Mouse (Mus musculus): ENCODE data around the gene 9630041A04Rik. TPM values are rescaled to one million over a fixed set of nuclear protein-coding genes. Genes with fewer than 3 reads are reported as not detected.
A peak's percentile ranks its signal among the peaks of the same experiment; 100 is the strongest.

9630041A04Rik gene
- polyA plus RNA-seq, 1 experiment from 2014 or later: 0.31 TPM

DNA sequence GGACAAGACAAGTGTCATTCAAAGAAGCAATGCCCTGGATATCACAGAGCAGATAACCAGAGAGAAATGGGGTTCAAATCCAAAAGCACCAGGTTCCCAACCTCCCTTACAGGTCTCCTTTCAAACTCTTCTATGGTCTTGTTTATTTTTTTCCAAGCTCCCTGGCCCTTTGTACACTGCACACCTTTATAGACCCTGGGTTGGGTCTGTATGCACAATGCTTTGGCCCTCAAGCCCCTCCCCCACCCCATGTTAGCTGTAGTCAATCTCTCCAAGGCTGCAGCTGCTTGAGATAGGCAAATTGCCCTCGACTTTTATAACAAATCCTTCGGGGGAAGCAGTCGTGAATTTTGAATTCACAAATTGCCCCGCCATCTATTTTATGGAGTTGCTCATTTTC lies 63.2 kb downstream of the 9630041A04Rik start:
- no peaks in the 10 kb centered on the region for H3K9me3 ChIP-seq
- no peaks in the 10 kb centered on the region for H3K4me1 ChIP-seq
- no peak overlapping the region for H3K9ac ChIP-seq (replicated peaks)
- H3K4me2 ChIP-seq (replicated peaks): no peak overlapping the region
- H3K27me3 ChIP-seq: no peaks in the 10 kb centered on the region
- H3K4me3 ChIP-seq: no peak overlapping the region
- no peak overlapping the region for H3K27ac ChIP-seq (replicated peaks)
- no peak for ATAC-seq (ENCODE audit: low FRiP score, low read depth)
- WGBS: 65% methylated on average over 4 of the region's 4 CpGs
- 0 out of 2 replicates have a peak, but pooled peaks cover 11% of the 10 kb centered on the region for H3K36me3 ChIP-seq

DNA sequence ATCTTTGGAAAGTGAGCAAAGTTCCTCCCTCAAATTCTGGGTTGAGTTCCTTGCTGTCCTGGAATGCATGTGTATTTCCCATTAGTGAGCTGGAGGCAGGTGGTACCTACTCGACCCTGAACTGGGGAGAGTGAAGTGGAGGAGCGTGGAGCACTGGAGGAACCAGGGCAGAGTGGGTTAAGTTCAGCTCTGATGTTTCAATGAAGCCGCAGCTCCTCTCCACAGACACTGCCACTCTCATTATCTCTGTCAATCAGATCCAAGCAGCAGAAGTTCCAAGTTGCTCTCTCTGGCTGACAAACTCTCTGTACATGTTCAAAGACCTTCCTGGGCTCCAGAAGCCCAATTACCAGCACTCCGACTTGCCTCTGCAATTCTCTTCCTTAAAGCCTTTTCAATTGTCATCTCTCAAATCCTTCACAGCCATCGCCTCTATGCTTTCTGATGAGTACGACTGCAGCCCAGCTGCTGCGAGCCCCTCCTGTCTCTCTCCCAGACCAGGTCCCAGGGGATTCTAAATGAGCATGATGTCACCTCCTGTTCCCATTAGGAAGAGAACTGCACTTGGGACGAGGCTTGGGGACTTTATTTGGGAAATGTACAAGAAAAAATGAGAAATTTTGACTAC lies 72.4 kb downstream of the 9630041A04Rik start:
- Histone ChIP-seq H3K27ac (replicated peaks) (peak overlapping the region; percentile 54), H3K9me3 (no peaks in the 10 kb centered on the region), H3K27me3 (no peaks in the 10 kb centered on the region), H3K4me3 (no peak overlapping the region), H3K4me2 (replicated peaks) (no peak overlapping the region), H3K9ac (replicated peaks) (no peak overlapping the region), H3K4me1 (peaks cover 13% of the 10 kb centered on the region; the same call in 1 of the 2 replicates), H3K36me3 (peaks cover 10% of the 10 kb centered on the region; the same call in 1 of the 2 replicates)
- WGBS: 49% methylated on average over 8 of the region's 8 CpGs
- no peak for ATAC-seq (ENCODE audit: low FRiP score, low read depth)

DNA sequence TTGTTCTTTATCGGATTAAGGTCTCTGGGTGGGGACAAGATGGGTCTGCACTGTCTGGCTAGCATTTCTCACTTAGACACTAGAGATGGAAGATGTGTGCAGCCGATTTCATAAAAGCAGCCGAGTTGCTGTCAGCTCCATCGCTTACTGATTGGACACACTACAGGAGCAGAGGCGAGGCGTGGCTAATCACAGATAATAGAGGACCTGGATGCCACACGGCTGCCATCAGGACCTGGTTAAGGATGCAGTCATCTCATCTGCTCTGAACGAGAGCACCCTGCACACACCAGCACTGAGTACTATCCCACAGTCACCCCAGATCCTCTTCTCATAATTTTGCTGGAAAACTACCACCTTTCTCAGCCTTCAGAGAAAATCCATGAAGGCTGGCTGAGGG lies 73.2 kb downstream of the 9630041A04Rik start:
- no peaks in the 10 kb centered on the region for H3K27me3 ChIP-seq

DNA sequence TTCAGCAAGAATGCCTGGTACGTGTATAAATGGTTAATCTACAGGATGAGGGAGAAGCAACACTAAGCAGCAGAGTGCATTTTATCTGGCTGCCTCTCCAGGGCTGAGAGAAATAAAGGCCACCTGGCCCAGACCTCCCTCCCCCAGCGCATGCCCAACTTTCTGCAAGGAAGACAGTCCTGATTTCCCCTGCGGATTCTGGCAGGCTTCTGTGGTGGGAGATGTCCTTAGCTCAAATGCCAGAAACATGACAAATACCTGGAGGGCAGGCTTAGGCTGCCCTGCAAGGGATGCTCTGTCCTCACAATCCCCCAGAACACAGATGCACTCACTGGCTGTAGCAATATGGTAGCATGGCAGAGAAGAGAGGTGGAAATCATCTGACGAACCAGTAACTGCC lies 76.4 kb downstream of the 9630041A04Rik start:
- WGBS: 86% methylated on average over 4 of the region's 4 CpGs
- H3K9me3 ChIP-seq: no peaks in the 10 kb centered on the region
- ATAC-seq (ENCODE audit: low FRiP score, low read depth): no peak
- H3K27me3 ChIP-seq: no peaks in the 10 kb centered on the region
- H3K27ac ChIP-seq (replicated peaks): no peak overlapping the region
- H3K4me3 ChIP-seq: no peak overlapping the region
- H3K4me1 ChIP-seq: peaks cover 13% of the 10 kb centered on the region; the same call in 1 of the 2 replicates
- H3K4me2 ChIP-seq (replicated peaks): no peak overlapping the region
- no peak overlapping the region for H3K9ac ChIP-seq (replicated peaks)
- H3K36me3 ChIP-seq: peaks cover 5% of the 10 kb centered on the region; the same call in 1 of the 2 replicates

More for the DNA sequence above, 73.2 kb downstream of the 9630041A04Rik start:
- 48% methylated on average over 8 of the region's 8 CpGs for WGBS
- H3K9ac ChIP-seq (replicated peaks): no peak overlapping the region
- peak; percentile 73; the same call in 1 of the 2 replicates for ATAC-seq (ENCODE audit: low FRiP score, low read depth)
- H3K9me3 ChIP-seq: no peaks in the 10 kb centered on the region
- no peak overlapping the region for H3K4me2 ChIP-seq (replicated peaks)
- H3K4me1 ChIP-seq: peaks cover 13% of the 10 kb centered on the region; the same call in 1 of the 2 replicates
- no peak overlapping the region for H3K4me3 ChIP-seq
- peaks cover 10% of the 10 kb centered on the region; the same call in 1 of the 2 replicates for H3K36me3 ChIP-seq
- H3K27ac ChIP-seq (replicated peaks): peak overlapping the region; percentile 54; the same call in 1 of the 2 replicates

DNA sequence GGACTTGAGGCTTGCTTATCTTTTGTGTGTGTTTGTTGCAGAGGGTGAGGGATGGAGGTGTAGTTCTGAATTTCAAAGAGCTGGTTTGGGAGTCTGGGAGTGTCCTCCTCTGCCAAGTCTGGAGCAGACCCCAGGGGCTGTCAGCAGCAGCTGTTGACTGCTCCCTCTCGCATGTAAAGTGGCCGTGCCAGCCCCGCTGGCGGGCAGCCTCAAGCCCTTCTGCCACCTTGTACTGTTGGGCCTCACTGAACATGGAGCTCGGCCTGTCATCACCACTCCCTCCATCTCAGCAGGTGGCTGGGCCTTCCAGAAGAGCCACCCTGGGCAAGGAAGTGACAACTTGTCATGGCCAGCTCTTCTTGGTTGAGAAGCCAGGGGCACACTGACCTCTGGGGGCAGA lies 77.4 kb downstream of the 9630041A04Rik start:
- H3K27me3 ChIP-seq: no peaks in the 10 kb centered on the region
- 85% methylated on average over 5 of the region's 5 CpGs for WGBS
- peaks cover 12% of the 10 kb centered on the region; the same call in 1 of the 2 replicates for H3K4me1 ChIP-seq
- H3K4me2 ChIP-seq (replicated peaks): no peak overlapping the region
- H3K27ac ChIP-seq (replicated peaks): no peak overlapping the region
- no peaks in the 10 kb centered on the region for H3K9me3 ChIP-seq
- ATAC-seq (ENCODE audit: low FRiP score, low read depth): no peak
- no peak overlapping the region for H3K4me3 ChIP-seq
- no peak overlapping the region for H3K9ac ChIP-seq (replicated peaks)
- peaks cover 5% of the 10 kb centered on the region; the same call in 1 of the 2 replicates for H3K36me3 ChIP-seq

- Histone ChIP-seq H3K9me3 (no peaks in the 10 kb centered on the region), H3K9ac (replicated peaks) (no peak overlapping the region), H3K27me3 (no peaks in the 10 kb centered on the region), H3K4me2 (replicated peaks) (no peak overlapping the region), H3K27ac (replicated peaks) (no peak overlapping the region), H3K36me3 (peaks cover 5% of the 10 kb centered on the region; the same call in 1 of the 2 replicates), H3K4me1 (peaks cover 1% of the 10 kb centered on the region), H3K4me3 (no peak overlapping the region)
- no peak for ATAC-seq (ENCODE audit: low FRiP score, low read depth)
- 82% methylated on average over 3 of the region's 3 CpGs for WGBS
Observed at GRCm38 (mm10) chr9:101940182-101940581, 78.5 kb downstream of the 9630041A04Rik start.

GRCm38 (mm10) chr9:101942058-101942669 lies 80.5 kb downstream of the 9630041A04Rik start:
- no peak for ATAC-seq (ENCODE audit: low FRiP score, low read depth)
- 89% methylated on average over 9 of the region's 9 CpGs for WGBS

GRCm38 (mm10) chr9:101945326-101945725 lies 83.7 kb downstream of the 9630041A04Rik start:
- H3K4me2 ChIP-seq (replicated peaks): no peak overlapping the region
- no peaks in the 10 kb centered on the region for H3K27me3 ChIP-seq
- no peak overlapping the region for H3K27ac ChIP-seq (replicated peaks)
- H3K36me3 ChIP-seq: no peaks in the 10 kb centered on the region
- ATAC-seq (ENCODE audit: low FRiP score, low read depth): no peak
- no peak overlapping the region for H3K4me3 ChIP-seq
- no peak overlapping the region for H3K9ac ChIP-seq (replicated peaks)
- no peaks in the 10 kb centered on the region for H3K9me3 ChIP-seq
- 64% methylated on average over 7 of the region's 7 CpGs for WGBS
- H3K4me1 ChIP-seq: peaks cover 14% of the 10 kb centered on the region

More at GRCm38 (mm10) chr9:101942058-101942669, 80.5 kb downstream of the 9630041A04Rik start:
- Histone ChIP-seq H3K27me3 (no peaks in the 10 kb centered on the region), H3K9me3 (no peaks in the 10 kb centered on the region), H3K4me1 (peaks cover 5% of the 10 kb centered on the region; the same call in 1 of the 2 replicates), H3K27ac (replicated peaks) (no peak overlapping the region), H3K4me2 (replicated peaks) (no peak overlapping the region), H3K36me3 (no peaks in the 10 kb centered on the region), H3K4me3 (no peak overlapping the region), H3K9ac (replicated peaks) (no peak overlapping the region)

DNA sequence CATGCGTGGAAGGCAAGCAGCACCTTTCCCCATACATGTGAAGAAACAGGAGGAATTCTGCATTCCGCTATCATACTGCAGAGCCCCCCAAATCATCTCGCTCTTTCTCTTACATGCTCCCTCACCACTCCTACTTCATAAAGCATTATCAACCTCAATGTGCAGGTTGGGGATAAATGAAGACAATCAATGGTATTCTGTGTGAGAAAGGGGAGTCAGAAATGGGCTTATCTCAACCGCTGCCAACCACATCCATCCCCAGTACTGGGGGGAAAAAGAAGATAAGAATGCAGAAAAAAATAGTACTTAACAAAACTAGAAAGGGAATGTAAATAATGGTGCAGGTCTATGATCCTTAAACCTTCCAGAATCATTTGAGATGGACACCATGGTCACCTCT lies 84.2 kb downstream of the 9630041A04Rik start:
- H3K9ac ChIP-seq (replicated peaks): no peak overlapping the region
- WGBS: 93% methylated on average over 4 of the region's 4 CpGs
- H3K4me1 ChIP-seq: peaks cover 18% of the 10 kb centered on the region
- ATAC-seq (ENCODE audit: low FRiP score, low read depth): no peak
- no peaks in the 10 kb centered on the region for H3K36me3 ChIP-seq
- H3K27me3 ChIP-seq: no peaks in the 10 kb centered on the region
- no peaks in the 10 kb centered on the region for H3K9me3 ChIP-seq
- H3K4me2 ChIP-seq (replicated peaks): no peak overlapping the region
- no peak overlapping the region for H3K4me3 ChIP-seq
- H3K27ac ChIP-seq (replicated peaks): no peak overlapping the region

DNA sequence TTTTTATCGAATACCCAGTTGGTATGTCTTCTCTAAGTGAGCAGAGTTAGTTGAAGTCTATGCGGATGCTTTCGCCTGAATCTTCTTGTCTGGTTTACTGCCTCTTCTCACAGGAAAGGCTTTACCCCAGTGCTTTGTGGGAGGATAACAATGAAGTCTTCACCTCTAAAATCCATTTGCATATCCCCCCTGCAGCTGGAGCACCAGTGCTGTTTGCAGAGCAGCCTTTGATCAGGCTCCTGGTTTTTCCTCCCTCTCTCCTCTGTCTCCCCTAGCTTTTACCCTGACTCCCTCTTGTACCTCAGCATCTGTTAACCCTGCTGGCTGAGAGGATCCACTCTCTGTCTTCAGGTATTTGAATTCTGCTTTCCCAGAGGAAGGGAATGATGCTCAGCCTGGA lies 88.5 kb downstream of the 9630041A04Rik start:
- Histone ChIP-seq H3K9ac (replicated peaks) (0 out of 2 replicates have a peak overlapping the region, but pooled peaks have one; percentile 7), H3K4me1 (peaks cover 23% of the 10 kb centered on the region), H3K36me3 (no peaks in the 10 kb centered on the region), H3K27ac (replicated peaks) (peak overlapping the region; percentile 70), H3K27me3 (no peaks in the 10 kb centered on the region), H3K4me3 (no peak overlapping the region), H3K4me2 (replicated peaks) (no peak overlapping the region), H3K9me3 (no peaks in the 10 kb centered on the region)
- peak; percentile 63; the same call in 1 of the 2 replicates for ATAC-seq (ENCODE audit: low FRiP score, low read depth)
- WGBS: 0% methylated on average over 3 of the region's 3 CpGs

GRCm38 (mm10) chr9:101954529-101954928 lies 92.9 kb downstream of the 9630041A04Rik start:
- H3K4me2 ChIP-seq (replicated peaks): no peak overlapping the region
- no peaks in the 10 kb centered on the region for H3K9me3 ChIP-seq
- H3K36me3 ChIP-seq: no peaks in the 10 kb centered on the region
- peak; percentile 9; the same call in 1 of the 2 replicates for ATAC-seq (ENCODE audit: low FRiP score, low read depth)
- no peaks in the 10 kb centered on the region for H3K27me3 ChIP-seq
- peaks cover 20% of the 10 kb centered on the region for H3K4me1 ChIP-seq
- H3K4me3 ChIP-seq: no peak overlapping the region
- WGBS: 73% methylated on average over 4 of the region's 4 CpGs
- peak overlapping the region; percentile 60; the same call in 1 of the 2 replicates for H3K27ac ChIP-seq (replicated peaks)
- no peak overlapping the region for H3K9ac ChIP-seq (replicated peaks)

DNA sequence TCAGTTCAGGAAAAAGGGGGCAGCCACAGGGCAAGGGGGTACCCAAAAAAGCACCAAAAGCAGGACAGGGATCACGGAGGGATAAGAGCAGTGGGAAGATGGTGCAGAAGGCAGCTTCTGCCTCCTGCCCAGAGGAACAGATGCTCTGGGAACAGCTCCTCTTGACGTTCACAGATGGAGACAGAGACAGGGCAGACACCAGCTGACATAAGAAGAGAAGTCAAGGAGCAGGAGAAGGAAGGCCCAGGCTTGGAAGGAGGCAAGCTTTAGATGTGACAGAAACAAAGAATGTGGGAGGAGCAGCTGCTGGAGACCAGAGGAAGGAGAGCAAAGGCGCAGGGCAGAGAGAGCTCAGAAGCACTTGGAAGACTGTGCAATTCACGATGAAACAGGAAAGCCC lies 94.6 kb downstream of the 9630041A04Rik start:
- no peaks in the 10 kb centered on the region for H3K27me3 ChIP-seq
- no peaks in the 10 kb centered on the region for H3K36me3 ChIP-seq
- 0 out of 2 replicates have a peak overlapping the region, but pooled peaks have one; percentile 10 for H3K27ac ChIP-seq (replicated peaks)
- H3K4me3 ChIP-seq: no peak overlapping the region
- WGBS: 40% methylated on average over 4 of the region's 4 CpGs
- no peak overlapping the region for H3K4me2 ChIP-seq (replicated peaks)
- no peak for ATAC-seq (ENCODE audit: low FRiP score, low read depth)
- H3K9ac ChIP-seq (replicated peaks): no peak overlapping the region
- peaks cover 8% of the 10 kb centered on the region; the same call in 1 of the 2 replicates for H3K4me1 ChIP-seq
- H3K9me3 ChIP-seq: no peaks in the 10 kb centered on the region
